Mouse (Mus musculus) limb, embryonic 11.5 days (tissue): ENCODE results near the gene Usp33. TPM values are rescaled to one million over a fixed set of nuclear protein-coding genes. Genes with fewer than 3 reads are reported as not detected.
"Not testable (repeated sequence)": the region's sequence is repeated elsewhere in the genome, so short reads cannot be mapped to it uniquely, and the experiment has no call there.

ENCODE experiments used
- ATAC-seq: fragments of 200-750 bp; cut with Nextera tagmentation; 2 replicates; pipeline ENCODE4 v1.8.0; 2017; ENCODE audit warnings: low read depth; ENCODE audit not compliant: insufficient number of reproducible peaks, low FRiP score, low TSS enrichment
- DNase-seq: peaks from one replicate; pipeline ENCODE4 v3.0.0-alpha.2; 2015; ENCODE audit warnings: low spot score
- H3K27ac ChIP-seq: fragments of 300-500 bp; sonication (generic); replicated peaks from 2 replicates; pipeline ENCODE4 v1.5.1; 2014; ENCODE audit warnings: low read depth, mild to moderate bottlenecking, low read length
- H3K27me3 ChIP-seq: fragments of 300-500 bp; sonication (generic); 2 replicates; pipeline ENCODE4 v1.6.1; 2014; ENCODE audit warnings: mild to moderate bottlenecking, low read length, mixed read lengths; ENCODE audit not compliant: control insufficient read depth, insufficient read depth
- H3K36me3 ChIP-seq: fragments of 300-500 bp; sonication (generic); 2 replicates; pipeline ENCODE4 v1.6.1; 2014; ENCODE audit warnings: mild to moderate bottlenecking, low read length, moderate library complexity, mixed read lengths; ENCODE audit not compliant: control insufficient read depth, insufficient read depth
- H3K4me1 ChIP-seq: fragments of 300-500 bp; sonication (generic); 2 replicates; pipeline ENCODE4 v1.6.1; 2014; ENCODE audit warnings: low read length, mixed read lengths; ENCODE audit not compliant: control insufficient read depth, insufficient read depth
- H3K4me2 ChIP-seq: fragments of 300-500 bp; sonication (generic); 2 replicates; pipeline ENCODE4 v1.6.1; 2014; ENCODE audit warnings: low read depth, mild to moderate bottlenecking, moderate library complexity; ENCODE audit not compliant: severe bottlenecking
- H3K4me3 ChIP-seq: fragments of 300-500 bp; sonication (generic); 2 replicates; pipeline ENCODE4 v1.5.1; 2014; ENCODE audit warnings: low read depth, low read length
- H3K9ac ChIP-seq: fragments of 300-500 bp; sonication (generic); 2 replicates; pipeline ENCODE4 v1.6.1; 2014; ENCODE audit warnings: mild to moderate bottlenecking, low read length
- H3K9me3 ChIP-seq: fragments of 300-500 bp; sonication (generic); 2 replicates; pipeline ENCODE4 v1.6.1; 2016; ENCODE audit warnings: low read length; ENCODE audit not compliant: control insufficient read depth
- WGBS: fragments of 180-500 bp; shearing (Covaris S2); extraction: QIAGEN DNeasy Blood & Tissue Kit; methylation state at CpG from one replicate; pipeline ENCODE4 v1.1.7; 2014; 5-methylcytosine and 5-hydroxymethylcytosine counted together
- polyA plus RNA-seq: library from polyadenylated mRNA; unstranded; fragments of >200 nt; fragmentation: Nextera tagmentation; extraction: Ambion mirVana; gene quantifications from 2 replicates; pipeline ENCODE4 v1.2.1, GENCODE M21; 2014

The Usp33 gene
- polyA plus RNA-seq, 1 experiment from 2014 or later = 55.7 TPM

GRCm38 (mm10) chr3:152309250-152309645 lies 37.0 kb upstream of the Usp33 start:
- Histone ChIP-seq H3K27ac (no peak overlapping the region), H3K4me1 (no peaks in the 10 kb centered on the region), H3K27me3 (no peaks in the 10 kb centered on the region), H3K9me3 (no peaks in the 10 kb centered on the region), H3K4me2 (no peak overlapping the region), H3K9ac (no peak overlapping the region), H3K36me3 (no peaks in the 10 kb centered on the region), H3K4me3 (no peak overlapping the region)
- DNase-seq (no peak), ATAC-seq (no peak)
- WGBS = 90% methylated on average over 9 of the region's 9 CpGs

GRCm38 (mm10) chr3:152314666-152315065 lies 31.6 kb upstream of the Usp33 start:
- not testable (repeated sequence) for H3K27me3 ChIP-seq, H3K4me1 ChIP-seq, H3K9me3 ChIP-seq, H3K36me3 ChIP-seq, ATAC-seq, H3K27ac ChIP-seq, H3K4me3 ChIP-seq, H3K4me2 ChIP-seq, H3K9ac ChIP-seq, DNase-seq
- 78% methylated on average over 14 of the region's 14 CpGs for WGBS

GRCm38 (mm10) chr3:152315613-152316012 lies 30.7 kb upstream of the Usp33 start:
- DNase-seq (peak; percentile 89), ATAC-seq (peak; percentile 73; the same call in 1 of the 2 replicates)
- 13% methylated on average over 7 of the region's 7 CpGs for WGBS
- Histone ChIP-seq H3K27me3 (no peaks in the 10 kb centered on the region), H3K9ac (no peak overlapping the region), H3K27ac (no peak overlapping the region), H3K4me1 (no peaks in the 10 kb centered on the region), H3K9me3 (no peaks in the 10 kb centered on the region), H3K4me2 (no peak overlapping the region), H3K36me3 (no peaks in the 10 kb centered on the region; the same call in 1 of the 2 replicates), H3K4me3 (no peak overlapping the region)

DNA sequence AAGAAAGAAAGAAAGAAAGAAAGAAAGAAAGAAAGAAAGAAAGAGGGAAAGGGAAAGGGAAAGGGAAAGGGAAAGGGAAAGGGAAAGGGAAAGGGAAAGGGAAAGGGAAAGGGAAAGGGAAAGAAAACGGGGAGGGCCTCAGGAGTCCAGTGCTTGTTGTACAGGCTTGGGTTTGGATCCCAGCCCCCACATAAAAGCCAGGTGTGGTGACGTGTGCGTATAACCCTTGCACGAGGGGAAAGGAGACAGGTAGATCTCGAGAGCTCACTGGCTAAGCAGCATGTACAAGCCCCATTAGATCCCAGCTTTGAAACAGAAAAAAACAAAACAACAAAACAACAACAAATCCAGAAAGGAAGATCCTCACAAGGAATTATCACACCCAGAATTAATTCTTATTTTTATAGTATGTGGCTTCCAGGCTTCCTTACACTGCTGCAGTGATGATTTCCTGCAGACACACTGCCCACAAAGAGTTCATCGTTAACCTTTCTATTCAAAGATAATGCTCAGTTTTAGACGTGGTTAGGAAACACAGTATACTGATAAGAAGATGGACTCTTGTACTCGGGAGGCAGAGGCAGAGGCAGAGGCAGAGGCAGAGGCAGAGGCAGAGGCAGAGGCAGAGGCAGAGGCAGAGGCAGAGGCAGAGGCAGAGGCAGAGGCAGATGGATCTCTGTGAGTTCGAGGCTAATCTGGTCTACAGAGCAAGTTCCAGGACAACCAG lies 29.7 kb upstream of the Usp33 start:
- not testable (repeated sequence) for H3K4me1 ChIP-seq, H3K36me3 ChIP-seq, DNase-seq, H3K4me2 ChIP-seq, H3K9ac ChIP-seq, ATAC-seq, H3K4me3 ChIP-seq, H3K9me3 ChIP-seq, H3K27ac ChIP-seq, H3K27me3 ChIP-seq
- WGBS = 87% methylated on average over 9 of the region's 9 CpGs

DNA sequence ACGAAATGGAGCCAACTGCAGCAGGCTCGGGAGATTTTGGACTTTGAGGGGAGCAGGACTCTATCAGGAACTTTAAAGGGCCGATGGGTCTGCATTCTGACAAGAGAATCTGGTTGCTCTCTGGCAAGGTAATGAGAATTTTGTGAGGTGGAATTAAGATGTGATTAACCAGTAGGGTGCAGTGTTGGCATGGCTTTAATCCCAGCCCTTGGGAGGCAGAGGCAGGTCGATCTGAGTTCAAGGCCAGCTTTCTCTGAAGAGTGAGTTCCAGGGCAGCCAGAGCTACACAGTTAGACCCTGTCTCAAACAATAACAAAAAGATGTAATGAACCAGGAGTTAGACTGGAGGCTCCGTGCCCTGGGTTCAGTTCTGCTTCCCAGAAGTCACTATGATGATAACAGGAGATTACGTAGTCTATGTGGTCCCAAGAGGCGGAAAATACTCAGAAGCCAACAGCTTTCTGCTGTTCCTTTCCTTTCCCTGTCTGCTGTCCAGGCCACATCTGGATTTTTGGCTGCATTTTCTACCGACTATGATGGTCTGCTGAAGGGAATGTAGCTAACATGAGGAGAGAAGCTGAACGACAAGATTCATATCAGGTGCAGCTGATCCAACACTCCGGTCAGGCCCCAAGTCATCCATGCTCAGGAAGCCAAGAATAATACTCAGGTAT lies 25.2 kb upstream of the Usp33 start:
- DNase-seq = no peak
- Histone ChIP-seq H3K36me3 (peaks cover 7% of the 10 kb centered on the region; the same call in 1 of the 2 replicates), H3K4me2 (no peak overlapping the region), H3K27ac (no peak overlapping the region), H3K4me1 (no peaks in the 10 kb centered on the region), H3K27me3 (no peaks in the 10 kb centered on the region), H3K4me3 (no peak overlapping the region), H3K9me3 (no peaks in the 10 kb centered on the region), H3K9ac (no peak overlapping the region)
- no peak for ATAC-seq
- 91% methylated on average over 10 of the region's 10 CpGs for WGBS

- DNase-seq (no peak), ATAC-seq (no peak)
- H3K4me2 ChIP-seq = no peak overlapping the region
- no peaks in the 10 kb centered on the region for H3K4me1 ChIP-seq
- no peak overlapping the region for H3K9ac ChIP-seq
- WGBS = 93% methylated on average over 8 of the region's 8 CpGs
- H3K4me3 ChIP-seq = no peak overlapping the region
- no peaks in the 10 kb centered on the region for H3K27me3 ChIP-seq
- H3K9me3 ChIP-seq = no peaks in the 10 kb centered on the region
- no peak overlapping the region for H3K27ac ChIP-seq
- peaks cover 7% of the 10 kb centered on the region; the same call in 1 of the 2 replicates for H3K36me3 ChIP-seq
These were observed 24.3 kb upstream of the Usp33 start for GRCm38 (mm10) chr3:152321765-152322547.

- no peak for DNase-seq
These were observed 14.2 kb upstream of the Usp33 start for GRCm38 (mm10) chr3:152332104-152332503.

GRCm38 (mm10) chr3:152332545-152333300 lies 13.6 kb upstream of the Usp33 start:
- H3K4me3 ChIP-seq = no peak overlapping the region
- peaks cover 6% of the 10 kb centered on the region for H3K36me3 ChIP-seq
- DNase-seq = no peak
- H3K27ac ChIP-seq = no peak overlapping the region
- 91% methylated on average over 15 of the region's 15 CpGs for whole genome bisulfite sequencing
- no peak overlapping the region for H3K4me2 ChIP-seq
- ATAC-seq = no peak
- no peaks in the 10 kb centered on the region for H3K4me1 ChIP-seq
- H3K9ac ChIP-seq = no peak overlapping the region
- no peaks in the 10 kb centered on the region for H3K9me3 ChIP-seq
- H3K27me3 ChIP-seq = no peaks in the 10 kb centered on the region

More at GRCm38 (mm10) chr3:152332104-152332503, 14.2 kb upstream of the Usp33 start:
- ATAC-seq = no peak
- no peaks in the 10 kb centered on the region for H3K9me3 ChIP-seq
- 91% methylated on average over 6 of the region's 6 CpGs for WGBS
- H3K36me3 ChIP-seq = peaks cover 5% of the 10 kb centered on the region
- H3K4me1 ChIP-seq = no peaks in the 10 kb centered on the region
- H3K4me2 ChIP-seq = no peak overlapping the region
- no peak overlapping the region for H3K4me3 ChIP-seq
- H3K9ac ChIP-seq = no peak overlapping the region
- no peaks in the 10 kb centered on the region for H3K27me3 ChIP-seq
- H3K27ac ChIP-seq = no peak overlapping the region
